Mouse (Mus musculus): ENCODE results near the gene Wdr54. TPM values are rescaled to one million over a fixed set of nuclear protein-coding genes. Genes with fewer than 3 reads are reported as not detected.

The Wdr54 gene
- polyA plus RNA-seq, 1 experiment from 2014 or later, result 18.0 TPM

GRCm38 (mm10) chr6:83145805-83146204 lies 10.4 kb downstream of the Wdr54 start:
- Histone ChIP-seq H3K4me1 (replicated peaks; ENCODE audit: control insufficient read depth, insufficient read depth, low read length) (peaks cover 14% of the 10 kb centered on the region), H3K9me3 (ENCODE audit: control insufficient read depth, low read length) (no peaks in the 10 kb centered on the region), H3K36me3 (replicated peaks; ENCODE audit: control insufficient read depth, insufficient read depth) (peaks cover 4% of the 10 kb centered on the region), H3K27ac (no peak overlapping the region), H3K27me3 (ENCODE audit: control insufficient read depth, insufficient read depth, low read length) (no peaks in the 10 kb centered on the region), H3K4me3 (replicated peaks; ENCODE audit: low read length) (no peak overlapping the region), H3K4me2 (replicated peaks) (no peak overlapping the region), H3K9ac (no peak overlapping the region)
- 78% methylated on average over 9 of the region's 9 CpGs for WGBS
- no peak for ATAC-seq (ENCODE audit: low FRiP score)
- no peak for DNase-seq (ENCODE audit: low spot score)

GRCm38 (mm10) chr6:83145209-83145608 lies 11.0 kb downstream of the Wdr54 start:
- Histone ChIP-seq H3K4me1 (replicated peaks; ENCODE audit: control insufficient read depth, insufficient read depth, low read length) (peaks cover 14% of the 10 kb centered on the region), H3K27ac (no peak overlapping the region), H3K27me3 (ENCODE audit: control insufficient read depth, insufficient read depth, low read length) (no peaks in the 10 kb centered on the region), H3K4me2 (replicated peaks) (no peak overlapping the region), H3K36me3 (replicated peaks; ENCODE audit: control insufficient read depth, insufficient read depth) (peaks cover 4% of the 10 kb centered on the region), H3K4me3 (replicated peaks; ENCODE audit: low read length) (no peak overlapping the region), H3K9me3 (ENCODE audit: control insufficient read depth, low read length) (no peaks in the 10 kb centered on the region), H3K9ac (no peak overlapping the region)
- DNase-seq (ENCODE audit: low spot score), result no peak
- 84% methylated on average over 2 of the region's 2 CpGs for WGBS
- no peak for ATAC-seq (ENCODE audit: low FRiP score)

- DNase-seq (ENCODE audit: low spot score), result no peak
- H3K4me2 ChIP-seq (replicated peaks), result peak overlapping the region; percentile 60; the same call in 1 of the 2 replicates
- WGBS, result 40% methylated on average over 11 of the region's 11 CpGs
These were observed 13.3 kb downstream of the Wdr54 start for GRCm38 (mm10) chr6:83142886-83143285.

GRCm38 (mm10) chr6:83142211-83142731 lies 13.9 kb downstream of the Wdr54 start:
- 0 out of 2 replicates have a peak overlapping the region, but pooled peaks have one; percentile 14 for H3K27ac ChIP-seq
- ATAC-seq (ENCODE audit: low FRiP score), result no peak; the same call in 1 of the 2 replicates
- no peaks in the 10 kb centered on the region for H3K9me3 ChIP-seq (ENCODE audit: control insufficient read depth, low read length)
- peaks cover 27% of the 10 kb centered on the region for H3K4me1 ChIP-seq (replicated peaks; ENCODE audit: control insufficient read depth, insufficient read depth, low read length)
- DNase-seq (ENCODE audit: low spot score), result no peak
- H3K36me3 ChIP-seq (replicated peaks; ENCODE audit: control insufficient read depth, insufficient read depth), result no peaks in the 10 kb centered on the region
- H3K4me2 ChIP-seq (replicated peaks), result peak overlapping the region; percentile 60
- peak overlapping the region; percentile 58 for H3K9ac ChIP-seq
- 7% methylated on average over 39 of the region's 41 CpGs for WGBS
- H3K4me3 ChIP-seq (replicated peaks; ENCODE audit: low read length), result peak overlapping the region; percentile 33
- no peaks in the 10 kb centered on the region for H3K27me3 ChIP-seq (ENCODE audit: control insufficient read depth, insufficient read depth, low read length)

More at GRCm38 (mm10) chr6:83142886-83143285, 13.3 kb downstream of the Wdr54 start:
- Histone ChIP-seq H3K36me3 (replicated peaks; ENCODE audit: control insufficient read depth, insufficient read depth) (no peaks in the 10 kb centered on the region; the same call in 1 of the 2 replicates), H3K27me3 (ENCODE audit: control insufficient read depth, insufficient read depth, low read length) (no peaks in the 10 kb centered on the region), H3K4me1 (replicated peaks; ENCODE audit: control insufficient read depth, insufficient read depth, low read length) (peaks cover 21% of the 10 kb centered on the region), H3K9me3 (ENCODE audit: control insufficient read depth, low read length) (no peaks in the 10 kb centered on the region), H3K4me3 (replicated peaks; ENCODE audit: low read length) (peak overlapping the region; percentile 33; the same call in 1 of the 2 replicates), H3K27ac (no peak overlapping the region), H3K9ac (no peak overlapping the region)
- no peak for ATAC-seq (ENCODE audit: low FRiP score)

GRCm38 (mm10) chr6:83141636-83142035 lies 14.6 kb downstream of the Wdr54 start:
- H3K4me1 ChIP-seq (replicated peaks; ENCODE audit: control insufficient read depth, insufficient read depth, low read length), result peaks cover 32% of the 10 kb centered on the region
- H3K27me3 ChIP-seq (ENCODE audit: control insufficient read depth, insufficient read depth, low read length), result no peaks in the 10 kb centered on the region
- ATAC-seq (ENCODE audit: low FRiP score) (no peak), DNase-seq (ENCODE audit: low spot score) (no peak)
- no peak overlapping the region for H3K27ac ChIP-seq
- H3K9ac ChIP-seq, result peak overlapping the region; percentile 58; the same call in 1 of the 2 replicates
- H3K36me3 ChIP-seq (replicated peaks; ENCODE audit: control insufficient read depth, insufficient read depth), result no peaks in the 10 kb centered on the region
- H3K9me3 ChIP-seq (ENCODE audit: control insufficient read depth, low read length), result no peaks in the 10 kb centered on the region
- 27% methylated on average over 4 of the region's 4 CpGs for WGBS
- peak overlapping the region; percentile 60 for H3K4me2 ChIP-seq (replicated peaks)
- no peak overlapping the region; the same call in 1 of the 2 replicates for H3K4me3 ChIP-seq (replicated peaks; ENCODE audit: low read length)

GRCm38 (mm10) chr6:83140044-83140443 lies 16.2 kb downstream of the Wdr54 start:
- no peak overlapping the region for H3K9ac ChIP-seq
- no peak overlapping the region for H3K4me3 ChIP-seq (replicated peaks; ENCODE audit: low read length)
- H3K9me3 ChIP-seq (ENCODE audit: control insufficient read depth, low read length), result no peaks in the 10 kb centered on the region
- peaks cover 6% of the 10 kb centered on the region; the same call in 1 of the 2 replicates for H3K27me3 ChIP-seq (ENCODE audit: control insufficient read depth, insufficient read depth, low read length)
- no peak overlapping the region for H3K4me2 ChIP-seq (replicated peaks)
- ATAC-seq (ENCODE audit: low FRiP score), result no peak
- peaks cover 32% of the 10 kb centered on the region for H3K4me1 ChIP-seq (replicated peaks; ENCODE audit: control insufficient read depth, insufficient read depth, low read length)
- 89% methylated on average over 8 of the region's 8 CpGs for WGBS
- H3K36me3 ChIP-seq (replicated peaks; ENCODE audit: control insufficient read depth, insufficient read depth), result no peaks in the 10 kb centered on the region
- no peak overlapping the region for H3K27ac ChIP-seq
- no peak for DNase-seq (ENCODE audit: low spot score)

- peak overlapping the region; percentile 64 for H3K9ac ChIP-seq
These were observed 18.1 kb downstream of the Wdr54 start for GRCm38 (mm10) chr6:83138056-83138455.

GRCm38 (mm10) chr6:83137576-83137950 lies 18.6 kb downstream of the Wdr54 start:
- H3K4me3 ChIP-seq (replicated peaks; ENCODE audit: low read length), result peak overlapping the region; percentile 36
- peaks cover 27% of the 10 kb centered on the region for H3K4me1 ChIP-seq (replicated peaks; ENCODE audit: control insufficient read depth, insufficient read depth, low read length)
- DNase-seq (ENCODE audit: low spot score), result peak; percentile 54

More at GRCm38 (mm10) chr6:83138056-83138455, 18.1 kb downstream of the Wdr54 start:
- peaks cover 6% of the 10 kb centered on the region; the same call in 1 of the 2 replicates for H3K27me3 ChIP-seq (ENCODE audit: control insufficient read depth, insufficient read depth, low read length)
- under 1% methylated on average over 11 of the region's 11 CpGs for WGBS
- peak overlapping the region; percentile 89 for H3K27ac ChIP-seq
- DNase-seq (ENCODE audit: low spot score) (no peak), ATAC-seq (ENCODE audit: low FRiP score) (peak; percentile 21; the same call in 1 of the 2 replicates)
- peaks cover 30% of the 10 kb centered on the region for H3K4me1 ChIP-seq (replicated peaks; ENCODE audit: control insufficient read depth, insufficient read depth, low read length)
- peak overlapping the region; percentile 59 for H3K4me2 ChIP-seq (replicated peaks)
- H3K4me3 ChIP-seq (replicated peaks; ENCODE audit: low read length), result peak overlapping the region; percentile 36
- H3K9me3 ChIP-seq (ENCODE audit: control insufficient read depth, low read length), result no peaks in the 10 kb centered on the region
- no peaks in the 10 kb centered on the region for H3K36me3 ChIP-seq (replicated peaks; ENCODE audit: control insufficient read depth, insufficient read depth)

GRCm38 (mm10) chr6:83136881-83137575 lies 19.2 kb downstream of the Wdr54 start:
- peak overlapping the region; percentile 59 for H3K4me2 ChIP-seq (replicated peaks)
- H3K27me3 ChIP-seq (ENCODE audit: control insufficient read depth, insufficient read depth, low read length), result peaks cover 6% of the 10 kb centered on the region; the same call in 1 of the 2 replicates
- no peaks in the 10 kb centered on the region for H3K9me3 ChIP-seq (ENCODE audit: control insufficient read depth, low read length)
- peaks cover 21% of the 10 kb centered on the region for H3K4me1 ChIP-seq (replicated peaks; ENCODE audit: control insufficient read depth, insufficient read depth, low read length)
- peak overlapping the region; percentile 89 for H3K27ac ChIP-seq
- DNase-seq (ENCODE audit: low spot score), result peak; percentile 59
- under 1% methylated on average over 25 of the region's 26 CpGs for WGBS
- peak overlapping the region; percentile 36 for H3K4me3 ChIP-seq (replicated peaks; ENCODE audit: low read length)
- no peaks in the 10 kb centered on the region for H3K36me3 ChIP-seq (replicated peaks; ENCODE audit: control insufficient read depth, insufficient read depth)
- peak overlapping the region; percentile 64 for H3K9ac ChIP-seq
- ATAC-seq (ENCODE audit: low FRiP score), result peak; percentile 73

More at GRCm38 (mm10) chr6:83137576-83137950, 18.6 kb downstream of the Wdr54 start:
- WGBS, result 0% methylated on average over 12 of the region's 12 CpGs
- peak; percentile 43; the same call in 1 of the 2 replicates for ATAC-seq (ENCODE audit: low FRiP score)
- no peaks in the 10 kb centered on the region for H3K36me3 ChIP-seq (replicated peaks; ENCODE audit: control insufficient read depth, insufficient read depth)
- H3K27ac ChIP-seq, result peak overlapping the region; percentile 89
- H3K9ac ChIP-seq, result peak overlapping the region; percentile 64
- H3K4me2 ChIP-seq (replicated peaks), result peak overlapping the region; percentile 59
- no peaks in the 10 kb centered on the region for H3K9me3 ChIP-seq (ENCODE audit: control insufficient read depth, low read length)
- H3K27me3 ChIP-seq (ENCODE audit: control insufficient read depth, insufficient read depth, low read length), result peaks cover 6% of the 10 kb centered on the region; the same call in 1 of the 2 replicates

All from hindbrain, embryonic 14.5 days (tissue).